Mouse (Mus musculus) thymus, adult 2 months (tissue): ENCODE measurements at regions not wholly inside any gene's neighbourhood (a gene's known extent, or its start where the extent isn't known, plus 50 kb on each side); places are given as distances from the start of the nearest gene placed in this dataset.
A peak's percentile ranks its signal among the peaks of the same experiment; 100 is the strongest.

Experiments
- DNase-seq: peaks from one replicate; pipeline ENCODE4 v3.0.0; 2021
- H3K27ac ChIP-seq: fragments of 200-500 bp; 2 replicates; pipeline ENCODE4 v1.5.1; 2012; ENCODE audit warnings: low read length, control low read depth; ENCODE audit not compliant: control insufficient read depth, insufficient read depth
- H3K27me3 ChIP-seq: fragments of 200-500 bp; 2 replicates; pipeline ENCODE4 v1.6.1; 2012; ENCODE audit warnings: mild to moderate bottlenecking, low read length, moderate library complexity, mixed read lengths; ENCODE audit not compliant: control insufficient read depth, insufficient read depth
- H3K36me3 ChIP-seq: fragments of 200-500 bp; 2 replicates; pipeline ENCODE4 v1.6.1; 2012; ENCODE audit warnings: mild to moderate bottlenecking, low read length, moderate library complexity; ENCODE audit not compliant: control insufficient read depth, insufficient read depth
- H3K4me1 ChIP-seq: fragments of 200-500 bp; replicated peaks from 2 replicates; pipeline ENCODE4 v1.6.1; 2012; ENCODE audit warnings: low read length; ENCODE audit not compliant: control insufficient read depth, insufficient read depth
- H3K4me3 ChIP-seq: fragments of 200-500 bp; 2 replicates; pipeline ENCODE4 v1.5.1; 2012; ENCODE audit warnings: mild to moderate bottlenecking, low read length, control low read depth, moderate library complexity; ENCODE audit not compliant: control insufficient read depth, insufficient read depth
- CTCF ChIP-seq: fragments of 200-500 bp; IDR thresholded peaks from 2 replicates; pipeline ENCODE4 v1.5.1; 2012; ENCODE audit warnings: mild to moderate bottlenecking, control low read depth, low read length, moderate library complexity, borderline replicate concordance; ENCODE audit not compliant: control insufficient read depth, poor library complexity, insufficient read depth; ENCODE audit errors: extremely low read depth
- POLR2A ChIP-seq: fragments of 200-500 bp; IDR thresholded peaks from 2 replicates; pipeline ENCODE4 v1.6.1; 2012; ENCODE audit warnings: mild to moderate bottlenecking, low read length, control low read depth, moderate library complexity; ENCODE audit not compliant: control insufficient read depth, poor library complexity, insufficient read depth; ENCODE audit errors: extremely low read depth
- WGBS: fragments of 180-500 bp; shearing (Covaris S2); methylation state at CpG from one replicate; pipeline ENCODE4 v1.1.7; 2018; 5-methylcytosine and 5-hydroxymethylcytosine counted together

GRCm38 (mm10) chr6:50009339-50009738 is 100.7 kb upstream of the Mpp6 start:
- Histone ChIP-seq H3K36me3 (no peaks in the 10 kb centered on the region), H3K27ac (peak overlapping the region; percentile 90), H3K27me3 (no peaks in the 10 kb centered on the region), H3K4me1 (peaks cover 28% of the 10 kb centered on the region), H3K4me3 (no peak overlapping the region)
- no peak for TF ChIP-seq CTCF
- 0 out of 2 replicates have a peak, but pooled peaks have one; percentile 23 for TF ChIP-seq POLR2A
- WGBS, result 4% methylated on average over 7 of the region's 7 CpGs
- DNase-seq, result peak; percentile 82

- peaks cover 28% of the 10 kb centered on the region for H3K4me1 ChIP-seq
- H3K27ac ChIP-seq, result peak overlapping the region; percentile 1
- H3K27me3 ChIP-seq, result no peaks in the 10 kb centered on the region
- no peak for DNase-seq
- 88% methylated on average over 5 of the region's 5 CpGs for WGBS
- no peaks in the 10 kb centered on the region for H3K36me3 ChIP-seq
- TF ChIP-seq POLR2A, result no peak
- TF ChIP-seq CTCF, result no peak
- no peak overlapping the region for H3K4me3 ChIP-seq
These were observed 100.2 kb upstream of the Mpp6 start for GRCm38 (mm10) chr6:50009856-50010255.

GRCm38 (mm10) chr6:50011071-50011470 is 99.0 kb upstream of the Mpp6 start:
- 91% methylated on average over 12 of the region's 12 CpGs for WGBS
- H3K27me3 ChIP-seq, result no peaks in the 10 kb centered on the region
- TF ChIP-seq POLR2A (no peak), CTCF (no peak)
- peaks cover 28% of the 10 kb centered on the region for H3K4me1 ChIP-seq
- DNase-seq, result peak; percentile 6
- no peak overlapping the region for H3K27ac ChIP-seq
- H3K4me3 ChIP-seq, result no peak overlapping the region
- H3K36me3 ChIP-seq, result no peaks in the 10 kb centered on the region

GRCm38 (mm10) chr6:50011746-50012453 is 98.1 kb upstream of the Mpp6 start:
- H3K27me3 ChIP-seq, result no peaks in the 10 kb centered on the region
- WGBS, result 91% methylated on average over 5 of the region's 5 CpGs
- TF ChIP-seq POLR2A, result no peak
- no peak for TF ChIP-seq CTCF
- DNase-seq, result no peak
- no peak overlapping the region for H3K4me3 ChIP-seq
- H3K4me1 ChIP-seq, result peaks cover 28% of the 10 kb centered on the region
- no peak overlapping the region for H3K27ac ChIP-seq
- H3K36me3 ChIP-seq, result no peaks in the 10 kb centered on the region

GRCm38 (mm10) chr6:50013067-50013466 is 97.0 kb upstream of the Mpp6 start:
- Histone ChIP-seq H3K27ac (no peak overlapping the region), H3K36me3 (no peaks in the 10 kb centered on the region), H3K4me3 (no peak overlapping the region), H3K4me1 (peaks cover 25% of the 10 kb centered on the region), H3K27me3 (no peaks in the 10 kb centered on the region)
- 97% methylated on average over 5 of the region's 5 CpGs for WGBS
- DNase-seq, result no peak
- TF ChIP-seq CTCF (no peak), POLR2A (no peak)

GRCm38 (mm10) chr6:50013842-50014241 is 96.2 kb upstream of the Mpp6 start:
- H3K27me3 ChIP-seq, result no peaks in the 10 kb centered on the region
- DNase-seq, result no peak
- H3K36me3 ChIP-seq, result no peaks in the 10 kb centered on the region
- peaks cover 21% of the 10 kb centered on the region for H3K4me1 ChIP-seq
- H3K27ac ChIP-seq, result no peak overlapping the region
- WGBS, result 93% methylated on average over 7 of the region's 7 CpGs
- H3K4me3 ChIP-seq, result no peak overlapping the region
- TF ChIP-seq POLR2A (no peak), CTCF (no peak)
